Mouse (Mus musculus) cerebellum, adult 11 months (tissue): ENCODE measurements at regions not wholly inside any gene's neighbourhood (a gene's known extent, or its start where the extent isn't known, plus 50 kb on each side); places are given as distances from the start of the nearest gene placed in this dataset.

ENCODE experiments used
- DNase-seq: peaks from one replicate; pipeline ENCODE4 v3.0.0; 2022

DNA sequence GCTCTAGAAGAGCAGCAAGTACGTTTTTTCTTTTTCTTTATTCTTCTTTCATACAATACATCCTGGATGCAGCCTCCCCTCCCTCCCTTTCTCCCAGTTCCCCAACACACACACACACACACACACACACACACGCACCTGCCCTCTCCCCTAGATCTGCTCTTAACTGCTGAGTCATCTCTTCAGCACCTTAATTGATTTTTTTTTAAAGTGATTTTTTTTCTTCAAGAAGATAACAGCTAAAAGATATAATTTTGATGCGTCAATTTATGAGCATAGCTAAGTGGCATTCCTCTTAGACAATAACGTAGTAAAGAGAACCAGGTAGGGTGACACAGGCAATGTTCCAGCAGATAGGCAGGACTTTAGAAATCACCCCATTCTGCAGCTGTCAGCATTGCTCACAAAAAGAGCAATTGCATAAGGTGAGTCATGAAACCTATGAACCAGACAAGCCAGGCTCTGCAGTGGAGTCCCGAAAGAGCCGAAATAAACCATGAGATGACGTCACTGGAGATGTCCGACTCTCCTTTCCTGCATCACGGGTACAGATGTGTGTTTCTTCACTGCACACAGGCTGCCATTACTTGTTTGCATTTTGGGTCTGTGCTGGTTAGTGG is 63.9 kb upstream of the Tnrc6a start:
- DNase-seq: no peak

- DNase-seq: no peak
Measured at GRCm38 (mm10) chr7:123063264-123064011, 60.2 kb upstream of the Tnrc6a start.

DNA sequence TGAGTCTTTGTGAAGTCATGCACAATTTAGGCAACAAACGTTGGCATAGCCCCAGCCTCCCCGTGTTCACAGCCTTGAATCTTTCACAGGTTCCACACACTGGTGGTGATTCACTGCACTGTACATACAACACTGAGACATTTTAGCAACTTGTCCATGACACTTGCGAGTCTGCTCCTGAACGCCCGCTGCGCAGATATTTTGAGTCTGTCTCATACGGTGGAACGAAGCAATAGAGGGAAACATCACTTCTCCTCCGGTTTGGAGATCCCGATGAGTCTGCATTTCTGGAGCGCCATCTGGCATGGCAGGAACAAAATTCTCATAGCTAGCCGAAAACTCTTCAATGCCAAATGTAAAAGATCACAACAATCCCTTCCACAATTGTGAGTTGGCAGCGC is 57.7 kb upstream of the Tnrc6a start:
- DNase-seq: peak; percentile 52

DNA sequence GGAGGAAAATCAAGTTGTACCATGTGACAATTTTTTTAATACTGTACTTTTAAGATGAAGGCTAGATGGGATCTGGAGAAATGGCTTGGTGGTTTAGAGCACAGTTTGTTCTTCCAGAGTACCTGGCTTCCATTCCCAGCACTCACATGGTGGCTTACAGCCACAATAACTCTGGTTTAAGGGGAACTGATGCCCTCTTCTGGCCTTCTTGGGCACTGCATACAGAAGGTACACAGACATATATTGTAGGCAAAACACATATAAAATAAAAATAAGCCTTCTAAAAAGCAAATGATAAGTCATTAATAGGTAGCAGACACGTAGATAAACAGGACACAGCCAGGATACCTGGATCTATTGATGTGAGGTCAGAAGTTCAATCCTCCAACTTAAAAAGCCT is 56.3 kb upstream of the Tnrc6a start:
- DNase-seq: no peak

DNA sequence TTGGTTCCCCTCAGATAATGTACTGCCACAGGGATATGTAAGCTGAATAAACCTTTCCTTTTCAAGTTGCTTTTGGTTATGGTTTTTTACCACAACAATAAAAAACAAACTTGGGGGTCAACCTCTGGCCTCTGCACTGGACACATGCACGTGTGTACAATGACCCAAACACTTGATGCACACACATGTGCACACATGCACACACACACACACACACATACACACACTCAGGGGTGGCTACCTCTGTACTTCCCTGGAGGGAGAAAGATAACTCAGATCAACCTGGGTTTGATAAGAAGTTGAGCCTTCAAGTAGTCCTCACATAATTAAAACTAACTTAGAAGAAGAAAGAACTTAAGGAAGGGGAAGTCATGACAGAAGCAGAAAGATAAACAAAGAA is 55.4 kb upstream of the Tnrc6a start:
- DNase-seq: no peak

DNA sequence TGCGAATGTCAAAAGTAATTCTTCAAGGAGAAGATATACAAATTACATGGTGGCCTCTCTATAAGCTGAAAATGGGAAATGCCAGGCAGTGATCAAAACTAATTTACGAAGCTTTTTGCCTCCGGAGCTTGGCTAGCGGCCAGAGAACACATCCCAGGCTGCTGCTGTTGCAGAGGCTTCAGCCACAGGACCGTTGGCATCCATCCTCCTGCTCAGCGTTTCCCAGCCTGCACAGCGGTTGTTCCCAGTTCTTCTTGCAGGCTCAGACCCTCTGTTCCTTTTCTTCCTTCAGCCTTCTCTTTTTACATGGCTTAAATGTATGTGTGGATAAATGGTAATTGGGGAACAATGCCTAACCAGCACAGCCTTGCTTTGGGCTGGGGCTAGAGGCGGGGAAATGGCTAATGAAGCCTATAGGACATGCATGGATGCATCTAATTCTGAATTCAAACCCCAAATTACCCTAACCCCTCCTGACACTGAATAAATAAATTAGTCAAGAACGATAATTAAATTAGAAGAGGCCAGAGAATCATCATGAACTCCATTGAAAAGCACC is 54.9 kb upstream of the Tnrc6a start:
- no peak for DNase-seq

DNA sequence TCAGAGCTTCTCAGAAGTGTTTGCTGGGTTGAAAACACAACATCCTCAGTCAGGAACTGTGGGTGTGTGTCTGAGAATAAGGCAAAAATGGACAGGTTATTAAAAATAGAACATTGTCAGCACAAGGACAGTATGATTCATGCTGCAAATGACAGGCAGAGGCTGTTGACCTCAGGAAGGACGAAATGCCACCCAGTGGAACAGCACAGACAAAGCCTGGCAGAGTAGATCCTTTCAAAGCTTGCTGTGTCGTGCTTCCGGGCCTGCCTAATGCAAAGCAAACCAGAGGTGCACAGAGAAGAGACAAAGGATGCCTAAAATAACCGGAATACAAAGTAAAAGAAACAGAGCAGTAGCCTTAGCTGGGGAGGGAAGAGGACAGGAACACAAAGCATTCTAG is 54.4 kb upstream of the Tnrc6a start:
- DNase-seq: no peak

GRCm38 (mm10) chr7:123070861-123071260 is 52.8 kb upstream of the Tnrc6a start:
- no peak for DNase-seq
